Mouse (Mus musculus) CD4-positive, CD25-positive, alpha-beta regulatory T cell, adult 4 months (primary cell): ENCODE measurements around the gene Fignl1. TPM values are rescaled to one million over a fixed set of nuclear protein-coding genes. Genes with fewer than 3 reads are reported as not detected.

Experiments
- ATAC-seq: one replicate; pipeline ENCODE4 v1.8.0; 2017
- polyA plus RNA-seq, 2 experiments: library from polyadenylated mRNA; unstranded; fragments of 100-300 nt; shearing (Covaris generic); gene quantifications; one replicate each; pipeline ENCODE4 v1.2.1; 2017

Gene Fignl1
- polyA plus RNA-seq, 2 experiments from 2014 or later: 8.3 to 13.4 TPM

- ATAC-seq: no peak
Measured at GRCm38 (mm10) chr11:11763211-11763666, 45.5 kb downstream of the Fignl1 start.

GRCm38 (mm10) chr11:11758883-11759282 lies 49.9 kb downstream of the Fignl1 start:
- ATAC-seq: no peak

GRCm38 (mm10) chr11:11758121-11758520 lies 50.6 kb downstream of the Fignl1 start:
- ATAC-seq: no peak

- ATAC-seq: no peak
Measured at GRCm38 (mm10) chr11:11752859-11753258, 55.9 kb downstream of the Fignl1 start.

GRCm38 (mm10) chr11:11751091-11751490 lies 57.7 kb downstream of the Fignl1 start:
- peak; percentile 31 for ATAC-seq

GRCm38 (mm10) chr11:11744222-11744621 lies 64.5 kb downstream of the Fignl1 start:
- ATAC-seq: no peak

- peak; percentile 62 for ATAC-seq
Measured at GRCm38 (mm10) chr11:11742626-11743025, 66.1 kb downstream of the Fignl1 start.

GRCm38 (mm10) chr11:11741574-11741973 lies 67.2 kb downstream of the Fignl1 start:
- peak; percentile 50 for ATAC-seq

GRCm38 (mm10) chr11:11740603-11741002 lies 68.2 kb downstream of the Fignl1 start:
- peak; percentile 24 for ATAC-seq

GRCm38 (mm10) chr11:11739054-11739453 lies 69.7 kb downstream of the Fignl1 start:
- no peak for ATAC-seq

GRCm38 (mm10) chr11:11737562-11737961 lies 71.2 kb downstream of the Fignl1 start:
- ATAC-seq: no peak

Other genes starting within 250 kb of the Fignl1 start
- gene 4930512M02Rik, start 181.1 kb downstream of the Fignl1 start, polyA plus RNA-seq: not detected
- 100 to 1,000 TPM; 130 to 149 TPM for gene Ikzf1, start 124.0 kb downstream of the Fignl1 start, polyA plus RNA-seq
- gene Ddc, start 89.2 kb upstream of the Fignl1 start, polyA plus RNA-seq: 1 to 10 TPM; 5.1 to 5.2 TPM
- gene Grb10, start 229.7 kb upstream of the Fignl1 start, polyA plus RNA-seq: under 1 TPM in 1 of 2 experiments, not detected in 1; 0.20 TPM